Mouse (Mus musculus) left cerebral cortex, adult 11 months (tissue): Measurements from ENCODE around the gene Klf2.
A peak's percentile ranks its signal among the peaks of the same experiment; 100 is the strongest.

Source experiments
- DNase-seq: peaks from one replicate; pipeline ENCODE4 v3.0.0; 2022; ENCODE audit warnings: low spot score

Klf2 gene

GRCm38 (mm10) chr8:72333429-72334143 lies 14.8 kb downstream of the Klf2 start:
- no peak for DNase-seq

GRCm38 (mm10) chr8:72334144-72334641 lies 15.4 kb downstream of the Klf2 start:
- DNase-seq, result no peak

- DNase-seq, result no peak
Measured at GRCm38 (mm10) chr8:72336273-72336672, 17.4 kb downstream of the Klf2 start.

- DNase-seq, result no peak
Measured at GRCm38 (mm10) chr8:72337034-72337433, 18.2 kb downstream of the Klf2 start.

GRCm38 (mm10) chr8:72342556-72343300 lies 23.9 kb downstream of the Klf2 start:
- DNase-seq, result no peak

GRCm38 (mm10) chr8:72343725-72344124 lies 24.9 kb downstream of the Klf2 start:
- no peak for DNase-seq

- DNase-seq, result no peak
Measured at GRCm38 (mm10) chr8:72347553-72347952, 28.7 kb downstream of the Klf2 start.

GRCm38 (mm10) chr8:72348114-72348513 lies 29.3 kb downstream of the Klf2 start:
- DNase-seq, result no peak

GRCm38 (mm10) chr8:72348956-72349355 lies 30.1 kb downstream of the Klf2 start:
- no peak for DNase-seq

- no peak for DNase-seq
Measured at GRCm38 (mm10) chr8:72349838-72350237, 31.0 kb downstream of the Klf2 start.

GRCm38 (mm10) chr8:72350727-72351126 lies 31.9 kb downstream of the Klf2 start:
- no peak for DNase-seq

GRCm38 (mm10) chr8:72351405-72352005 lies 32.7 kb downstream of the Klf2 start:
- DNase-seq, result no peak

GRCm38 (mm10) chr8:72352951-72353699 lies 34.3 kb downstream of the Klf2 start:
- DNase-seq, result no peak

- no peak for DNase-seq
Measured at GRCm38 (mm10) chr8:72353700-72354045, 34.8 kb downstream of the Klf2 start.

- DNase-seq, result no peak
Measured at GRCm38 (mm10) chr8:72354272-72354671, 35.4 kb downstream of the Klf2 start.

GRCm38 (mm10) chr8:72356593-72356992 lies 37.8 kb downstream of the Klf2 start:
- DNase-seq, result no peak

- no peak for DNase-seq
Measured at GRCm38 (mm10) chr8:72360162-72360561, 41.3 kb downstream of the Klf2 start.

- DNase-seq, result no peak
Measured at GRCm38 (mm10) chr8:72362754-72363153, 43.9 kb downstream of the Klf2 start.

GRCm38 (mm10) chr8:72363457-72363856 lies 44.6 kb downstream of the Klf2 start:
- DNase-seq, result no peak

- DNase-seq, result no peak
Measured at GRCm38 (mm10) chr8:72365016-72365415, 46.2 kb downstream of the Klf2 start.

- DNase-seq, result peak; percentile 36
Measured at GRCm38 (mm10) chr8:72365826-72366225, 47.0 kb downstream of the Klf2 start.

GRCm38 (mm10) chr8:72366435-72366834 lies 47.6 kb downstream of the Klf2 start:
- no peak for DNase-seq
